Mouse (Mus musculus) cerebellum, adult 8-10 months (tissue): ENCODE results near the gene Olfr1395.
A peak's percentile ranks its signal among the peaks of the same experiment; 100 is the strongest.

Experiments
- DNase-seq: peaks from one replicate; pipeline ENCODE4 v3.0.0; 2022

Olfr1395 gene

DNA sequence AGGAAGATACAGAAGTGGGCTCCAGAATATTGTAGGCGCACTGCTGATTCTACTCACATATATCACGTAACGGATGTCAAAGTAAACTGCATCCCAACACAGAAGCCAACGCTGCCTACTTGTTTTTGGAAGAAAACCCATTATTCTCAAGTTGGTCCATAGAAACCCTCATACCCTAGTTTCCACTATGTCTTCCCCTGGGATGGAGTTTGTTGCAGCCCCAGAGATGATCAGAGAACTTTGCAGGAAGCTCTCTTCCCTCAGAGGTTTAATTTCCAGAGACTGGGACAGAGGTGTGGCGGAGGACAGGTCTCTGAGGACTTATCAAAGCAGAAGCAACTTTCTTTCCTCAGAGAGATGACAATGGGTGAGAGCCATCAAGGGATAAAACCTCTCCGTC, at the start of gene Olfr1395:
Gene Olfr1395, plus strand, starts transcription at position 301 of the 400 bp plus-strand sequence.
- no peak for DNase-seq

DNA sequence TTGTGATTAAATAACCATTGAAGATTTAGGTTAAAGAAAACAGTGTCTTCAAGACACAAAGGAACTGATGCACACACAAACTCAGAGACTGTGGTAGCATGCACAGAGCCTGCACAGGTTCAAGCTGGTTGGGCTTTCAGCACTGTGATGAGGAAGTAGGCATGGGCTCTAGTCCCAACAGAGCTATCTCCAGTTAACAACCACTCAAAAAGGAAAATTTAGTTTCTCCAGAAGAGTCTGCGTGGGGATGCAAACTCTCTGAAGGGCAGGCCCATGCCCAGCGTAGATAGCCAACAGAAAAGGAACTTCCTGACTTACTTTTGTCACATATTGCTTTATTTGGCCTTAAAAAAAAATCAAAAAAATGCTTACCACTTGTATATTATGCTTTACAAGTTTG, 49.3 kb upstream of the Olfr1395 start:
- DNase-seq: no peak

GRCm38 (mm10) chr11:49093861-49094660, 48.0 kb upstream of the Olfr1395 start:
- DNase-seq: no peak

DNA sequence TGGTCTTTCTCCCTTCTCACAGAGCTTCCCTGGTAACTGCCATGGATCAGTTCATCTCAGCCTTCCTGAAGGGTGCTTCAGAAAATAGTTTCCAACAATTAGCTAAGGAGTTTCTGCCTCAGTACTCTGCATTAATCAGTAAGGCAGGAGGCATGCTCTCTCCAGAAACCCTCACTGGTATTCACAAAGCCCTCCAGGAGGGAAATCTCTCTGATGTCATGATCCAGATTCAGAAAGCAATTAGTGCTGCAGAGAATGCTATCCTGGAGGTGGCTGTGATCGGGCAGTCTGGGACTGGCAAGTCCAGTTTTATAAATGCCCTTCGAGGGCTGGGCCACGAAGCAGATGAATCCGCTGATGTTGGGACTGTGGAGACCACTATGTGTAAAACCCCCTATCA, 46.7 kb upstream of the Olfr1395 start:
- no peak for DNase-seq

- DNase-seq: no peak
Measured at GRCm38 (mm10) chr11:49100409-49100808, 41.7 kb upstream of the Olfr1395 start.

GRCm38 (mm10) chr11:49101500-49101899, 40.6 kb upstream of the Olfr1395 start:
- no peak for DNase-seq

- DNase-seq: peak; percentile 72
Measured at GRCm38 (mm10) chr11:49103047-49103693, 38.9 kb upstream of the Olfr1395 start.

DNA sequence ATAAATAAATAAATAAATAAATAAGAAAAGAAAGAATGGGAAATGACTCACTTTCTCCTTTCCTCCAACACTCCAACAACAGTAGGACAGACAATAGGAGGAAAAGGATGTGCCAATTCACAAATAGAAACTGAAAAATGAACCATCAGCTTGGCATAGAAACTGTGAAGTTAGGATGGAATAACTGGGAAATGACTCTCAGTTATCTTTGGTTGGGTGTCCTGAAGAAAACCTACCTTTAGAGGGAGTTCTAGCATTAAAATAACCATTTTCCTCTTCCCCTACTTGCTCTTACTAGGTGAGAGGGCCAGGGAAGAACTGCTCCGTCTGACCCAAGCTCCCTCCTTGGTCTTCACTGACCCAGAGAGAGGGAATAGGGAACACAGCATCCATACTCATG, 36.3 kb upstream of the Olfr1395 start:
- no peak for DNase-seq

GRCm38 (mm10) chr11:49107650-49108537, 34.2 kb upstream of the Olfr1395 start:
- no peak for DNase-seq

DNA sequence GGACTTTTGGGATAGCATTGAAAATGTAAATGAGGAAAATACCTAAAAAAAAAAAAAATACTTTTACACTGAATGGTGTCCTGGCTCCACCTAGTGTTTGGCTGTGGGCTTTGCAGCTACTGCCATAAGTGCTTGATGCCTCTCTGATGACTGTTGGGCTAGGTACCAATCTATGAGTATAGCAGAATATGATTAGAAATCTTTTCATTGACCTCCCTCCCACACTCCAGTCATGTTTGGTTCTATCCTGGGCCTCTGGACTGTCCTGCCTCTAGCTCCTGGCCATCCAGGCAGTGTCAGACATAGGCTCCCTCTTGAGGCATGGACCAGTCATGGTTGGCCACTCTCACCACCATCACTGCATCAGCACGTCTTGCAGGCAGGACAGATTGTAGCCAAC, 33.2 kb upstream of the Olfr1395 start:
- no peak for DNase-seq

GRCm38 (mm10) chr11:49111000-49111399, 31.1 kb upstream of the Olfr1395 start:
- DNase-seq: no peak

GRCm38 (mm10) chr11:49112624-49113219, 29.4 kb upstream of the Olfr1395 start:
- DNase-seq: no peak

DNA sequence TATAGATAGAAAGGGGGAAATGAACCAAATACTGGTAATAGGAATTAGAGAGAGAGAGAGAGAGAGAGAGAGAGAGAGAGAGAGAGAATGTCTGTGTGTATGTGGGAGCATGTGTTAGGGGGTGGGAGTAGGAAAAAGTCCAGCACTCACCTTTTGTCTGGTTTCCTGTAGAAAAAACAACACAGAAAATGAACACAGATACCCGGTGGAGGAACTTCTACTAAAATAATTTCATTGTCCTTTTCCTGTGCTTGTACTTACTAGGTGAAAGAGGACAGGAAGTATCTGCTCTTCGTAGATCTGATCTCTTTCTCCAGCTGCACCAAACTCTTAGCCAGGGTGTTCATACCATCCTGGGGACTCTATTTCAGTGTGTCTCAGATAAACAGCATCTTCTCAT, 27.9 kb upstream of the Olfr1395 start:
- no peak for DNase-seq

DNA sequence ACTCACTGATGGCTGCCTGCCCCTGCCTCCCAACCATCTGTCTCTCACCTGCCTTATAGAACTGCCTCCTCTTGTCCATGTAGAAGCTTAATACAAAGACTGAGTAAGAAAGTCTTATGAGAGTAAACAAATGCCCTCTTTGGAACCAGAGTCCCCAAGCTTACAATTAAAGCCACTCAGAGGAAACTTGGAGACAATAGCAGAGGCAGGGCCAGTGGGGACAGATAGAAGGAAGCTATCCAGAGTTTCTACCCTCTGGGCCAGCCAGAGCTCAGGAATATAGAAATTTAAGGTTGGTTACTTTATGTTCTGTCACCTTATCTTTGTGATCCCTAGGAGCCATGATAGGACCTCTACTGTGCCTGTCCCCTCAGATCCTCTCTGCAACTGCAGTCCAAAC, 27.3 kb upstream of the Olfr1395 start, which contains the start of gene Olfr1396:
Gene Olfr1396, minus strand, starts transcription at position 101 of the 400 bp plus-strand sequence.
- DNase-seq: no peak

GRCm38 (mm10) chr11:49119635-49120034, 22.4 kb upstream of the Olfr1395 start:
- no peak for DNase-seq

DNA sequence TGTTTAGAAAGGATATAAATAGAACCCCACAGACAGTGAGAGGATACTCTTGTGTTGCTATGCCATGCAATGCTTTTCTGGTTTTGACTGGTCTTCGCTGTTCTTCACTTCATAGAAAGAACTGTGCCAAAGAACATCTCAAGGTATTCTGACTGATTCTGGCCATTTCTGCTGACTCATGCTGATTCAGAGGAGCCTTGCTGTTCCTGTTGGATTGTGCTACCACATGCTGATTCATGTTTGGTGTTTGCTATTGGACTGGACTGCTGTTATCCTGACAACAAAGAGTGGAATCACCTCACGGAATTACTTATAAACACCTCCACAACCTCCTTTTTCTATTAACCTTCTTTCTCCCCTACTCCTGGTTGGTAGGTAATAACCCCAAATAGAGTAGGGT, 17.9 kb upstream of the Olfr1395 start:
- no peak for DNase-seq

DNA sequence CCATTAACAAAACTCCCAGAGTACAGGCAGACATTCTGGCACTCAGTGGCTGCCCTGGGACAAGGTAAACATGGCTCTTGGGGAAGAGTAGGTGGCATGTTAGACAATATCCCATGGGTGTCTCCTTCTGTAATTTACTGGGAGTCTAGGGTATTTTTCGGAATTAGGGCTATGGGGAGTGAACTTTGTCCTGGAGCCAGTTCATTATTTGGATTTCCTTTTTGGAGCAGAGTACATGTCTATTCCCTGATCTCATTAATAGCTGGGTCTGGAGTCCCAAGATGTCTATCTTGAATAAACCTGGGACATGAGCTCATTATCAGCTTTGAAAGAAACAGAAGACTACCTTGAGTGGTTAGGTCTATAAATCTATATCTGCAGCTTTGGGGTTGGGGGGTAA, 12.0 kb downstream of the Olfr1395 start, which contains the start of gene Olfr1394:
Gene Olfr1394, plus strand, starts transcription at position 301 of the 400 bp plus-strand sequence.
- no peak for DNase-seq

- DNase-seq: no peak
Measured at GRCm38 (mm10) chr11:49156821-49157814, 15.0 kb downstream of the Olfr1395 start.

GRCm38 (mm10) chr11:49168839-49169611, 27.0 kb downstream of the Olfr1395 start:
- no peak for DNase-seq

GRCm38 (mm10) chr11:49170576-49170975, 28.5 kb downstream of the Olfr1395 start:
- DNase-seq: no peak

DNA sequence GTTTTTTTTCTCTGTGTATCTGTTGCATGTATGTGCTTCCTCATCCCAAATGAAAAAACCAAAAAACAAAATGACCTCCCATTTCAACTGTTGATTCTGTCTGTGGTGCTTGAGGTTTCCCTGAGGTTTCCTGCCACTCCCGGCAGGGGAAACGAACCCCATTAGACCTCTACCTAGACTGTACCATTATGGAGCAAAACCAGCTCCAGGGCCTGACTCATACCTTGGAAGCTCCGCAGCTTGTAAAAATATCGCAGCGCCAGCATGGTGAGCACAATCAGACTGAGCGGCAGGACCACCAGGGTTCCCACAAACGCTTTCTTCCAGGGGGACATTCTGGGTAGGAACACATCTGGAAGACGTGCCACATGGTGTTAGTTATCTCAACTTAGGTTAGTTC, 33.3 kb downstream of the Olfr1395 start:
- no peak for DNase-seq
